Mouse (Mus musculus): ENCODE data around the gene Steap3. TPM values are rescaled to one million over a fixed set of nuclear protein-coding genes. Genes with fewer than 3 reads are reported as not detected.

Gene Steap3
- polyA plus RNA-seq, 1 experiment from 2014 or later = 19.3 TPM

DNA sequence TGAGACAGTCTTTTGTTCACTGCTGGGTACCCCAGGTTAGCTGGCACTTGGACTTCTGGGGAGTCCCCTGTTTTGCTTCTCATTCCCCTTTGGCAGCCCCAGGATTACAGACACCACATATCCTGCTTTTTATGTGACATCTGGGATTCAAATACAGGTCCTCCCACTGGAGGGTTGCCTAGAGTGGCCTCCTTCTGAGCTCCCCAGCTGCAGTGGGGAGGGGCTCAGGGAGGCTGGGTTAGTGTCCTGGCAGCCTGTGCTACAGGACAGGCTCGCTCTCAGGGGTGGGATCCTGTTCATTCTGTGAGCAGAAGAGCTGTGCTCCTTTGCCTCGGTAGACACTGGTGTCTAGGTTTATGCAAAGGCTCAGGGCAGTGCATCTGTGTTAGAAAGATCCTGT lies 51.2 kb downstream of the Steap3 start:
- WGBS = 42% methylated on average over 2 of the region's 2 CpGs
- no peaks in the 10 kb centered on the region for H3K36me3 ChIP-seq (ENCODE audit: control insufficient read depth, insufficient read depth, low read length)
- H3K9ac ChIP-seq (ENCODE audit: low read length) = no peak overlapping the region
- no peak overlapping the region for H3K27ac ChIP-seq (replicated peaks in 1 of 2; ENCODE audit: control insufficient read depth in 1 of 2, insufficient read depth in 1 of 2, low read depth in 2 of 2, low read length in 2 of 2)
- H3K4me2 ChIP-seq (ENCODE audit: low read length) = no peak overlapping the region
- no peak overlapping the region for H3K4me3 ChIP-seq (ENCODE audit: control insufficient read depth in 1 of 2, insufficient read depth in 1 of 2, low read depth in 1 of 2, low read length in 2 of 2)
- no peaks in the 10 kb centered on the region for H3K4me1 ChIP-seq (ENCODE audit: control insufficient read depth in 2 of 2, insufficient read depth in 2 of 2, low read length in 2 of 2)
- H3K9me3 ChIP-seq (ENCODE audit: control insufficient read depth, low read length) = no peaks in the 10 kb centered on the region
- no peaks in the 10 kb centered on the region for H3K27me3 ChIP-seq (ENCODE audit: control insufficient read depth, insufficient read depth, low read length)
- no peak for ATAC-seq (ENCODE audit: insufficient number of reproducible peaks, insufficient read depth, low FRiP score, low read depth)

DNA sequence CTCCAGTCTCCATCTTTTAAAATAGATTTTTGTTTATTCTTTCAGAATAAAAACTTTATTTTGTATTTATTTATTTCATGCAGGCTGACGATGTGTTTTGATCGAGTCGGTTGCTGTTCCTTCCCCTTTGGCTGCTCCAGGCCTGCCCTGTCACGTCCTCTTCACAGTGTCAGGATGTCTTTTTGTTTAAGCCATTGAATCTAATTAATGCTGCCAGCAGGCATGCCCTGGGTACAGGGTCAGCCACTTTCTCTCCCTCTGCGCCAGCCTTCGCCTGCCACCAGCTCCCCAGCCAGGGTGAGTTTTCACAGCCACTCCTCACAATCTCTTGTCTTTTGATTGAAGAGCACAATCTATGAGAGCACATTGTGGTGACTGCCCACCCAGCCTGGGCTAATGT lies 51.7 kb downstream of the Steap3 start:
- no peak overlapping the region for H3K9ac ChIP-seq (ENCODE audit: low read length)
- no peak for ATAC-seq (ENCODE audit: insufficient number of reproducible peaks, insufficient read depth, low FRiP score, low read depth)
- H3K9me3 ChIP-seq (ENCODE audit: control insufficient read depth, low read length) = no peaks in the 10 kb centered on the region
- 78% methylated on average over 6 of the region's 6 CpGs for WGBS
- H3K27me3 ChIP-seq (ENCODE audit: control insufficient read depth, insufficient read depth, low read length) = no peaks in the 10 kb centered on the region
- H3K36me3 ChIP-seq (ENCODE audit: control insufficient read depth, insufficient read depth, low read length) = no peaks in the 10 kb centered on the region
- H3K4me1 ChIP-seq (ENCODE audit: control insufficient read depth in 2 of 2, insufficient read depth in 2 of 2, low read length in 2 of 2) = no peaks in the 10 kb centered on the region
- H3K4me2 ChIP-seq (ENCODE audit: low read length) = no peak overlapping the region
- no peak overlapping the region for H3K4me3 ChIP-seq (ENCODE audit: control insufficient read depth in 1 of 2, insufficient read depth in 1 of 2, low read depth in 1 of 2, low read length in 2 of 2)
- no peak overlapping the region for H3K27ac ChIP-seq (replicated peaks in 1 of 2; ENCODE audit: control insufficient read depth in 1 of 2, insufficient read depth in 1 of 2, low read depth in 2 of 2, low read length in 2 of 2)

- Histone ChIP-seq H3K4me3 (ENCODE audit: control insufficient read depth in 1 of 2, insufficient read depth in 1 of 2, low read depth in 1 of 2, low read length in 2 of 2) (no peak overlapping the region), H3K4me1 (ENCODE audit: control insufficient read depth in 2 of 2, insufficient read depth in 2 of 2, low read length in 2 of 2) (no peaks in the 10 kb centered on the region), H3K36me3 (ENCODE audit: control insufficient read depth, insufficient read depth, low read length) (no peaks in the 10 kb centered on the region), H3K27me3 (ENCODE audit: control insufficient read depth, insufficient read depth, low read length) (no peaks in the 10 kb centered on the region), H3K9me3 (ENCODE audit: control insufficient read depth, low read length) (no peaks in the 10 kb centered on the region), H3K27ac (replicated peaks in 1 of 2; ENCODE audit: control insufficient read depth in 1 of 2, insufficient read depth in 1 of 2, low read depth in 2 of 2, low read length in 2 of 2) (no peak overlapping the region), H3K9ac (ENCODE audit: low read length) (no peak overlapping the region), H3K4me2 (ENCODE audit: low read length) (no peak overlapping the region)
- WGBS = 79% methylated on average over 11 of the region's 11 CpGs
- ATAC-seq (ENCODE audit: insufficient number of reproducible peaks, insufficient read depth, low FRiP score, low read depth) = no peak
Measured at GRCm38 (mm10) chr1:120208502-120209230, 63.8 kb downstream of the Steap3 start.

DNA sequence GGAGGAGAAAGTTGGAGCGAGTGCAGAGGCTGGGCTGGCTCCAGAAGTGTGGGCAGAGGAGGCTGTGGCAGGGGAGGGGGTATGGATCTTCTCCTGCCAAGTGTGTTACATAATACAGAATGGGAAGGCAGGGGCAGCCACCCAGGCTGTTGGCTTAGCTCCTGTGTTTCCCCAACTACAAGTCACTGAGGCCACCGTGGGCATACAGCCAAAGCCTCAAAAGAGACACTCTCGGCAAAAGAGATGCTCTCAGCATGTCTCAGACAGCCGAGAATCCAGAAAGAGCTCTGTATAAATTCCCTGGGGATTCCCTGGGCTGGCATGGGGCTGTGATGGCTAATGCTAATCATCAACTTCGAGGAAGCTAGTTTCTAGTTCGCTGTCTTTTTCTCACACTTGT lies 64.9 kb downstream of the Steap3 start:
- H3K36me3 ChIP-seq (ENCODE audit: control insufficient read depth, insufficient read depth, low read length) = no peaks in the 10 kb centered on the region
- H3K4me3 ChIP-seq (ENCODE audit: control insufficient read depth in 1 of 2, insufficient read depth in 1 of 2, low read depth in 1 of 2, low read length in 2 of 2) = no peak overlapping the region
- no peak overlapping the region for H3K27ac ChIP-seq (replicated peaks in 1 of 2; ENCODE audit: control insufficient read depth in 1 of 2, insufficient read depth in 1 of 2, low read depth in 2 of 2, low read length in 2 of 2)
- H3K9me3 ChIP-seq (ENCODE audit: control insufficient read depth, low read length) = no peaks in the 10 kb centered on the region
- ATAC-seq (ENCODE audit: insufficient number of reproducible peaks, insufficient read depth, low FRiP score, low read depth) = no peak
- H3K9ac ChIP-seq (ENCODE audit: low read length) = no peak overlapping the region
- no peaks in the 10 kb centered on the region for H3K4me1 ChIP-seq (ENCODE audit: control insufficient read depth in 2 of 2, insufficient read depth in 2 of 2, low read length in 2 of 2)
- no peaks in the 10 kb centered on the region for H3K27me3 ChIP-seq (ENCODE audit: control insufficient read depth, insufficient read depth, low read length)
- 60% methylated on average over 6 of the region's 6 CpGs for WGBS
- no peak overlapping the region for H3K4me2 ChIP-seq (ENCODE audit: low read length)

GRCm38 (mm10) chr1:120204834-120205233 lies 67.7 kb downstream of the Steap3 start:
- Histone ChIP-seq H3K4me2 (ENCODE audit: low read length) (no peak overlapping the region), H3K9ac (ENCODE audit: low read length) (no peak overlapping the region), H3K4me1 (ENCODE audit: control insufficient read depth in 2 of 2, insufficient read depth in 2 of 2, low read length in 2 of 2) (no peaks in the 10 kb centered on the region), H3K36me3 (ENCODE audit: control insufficient read depth, insufficient read depth, low read length) (no peaks in the 10 kb centered on the region), H3K4me3 (ENCODE audit: control insufficient read depth in 1 of 2, insufficient read depth in 1 of 2, low read depth in 1 of 2, low read length in 2 of 2) (no peak overlapping the region), H3K27me3 (ENCODE audit: control insufficient read depth, insufficient read depth, low read length) (0 out of 2 replicates have a peak, but pooled peaks cover 4% of the 10 kb centered on the region), H3K27ac (replicated peaks in 1 of 2; ENCODE audit: control insufficient read depth in 1 of 2, insufficient read depth in 1 of 2, low read depth in 2 of 2, low read length in 2 of 2) (no peak overlapping the region), H3K9me3 (ENCODE audit: control insufficient read depth, low read length) (no peaks in the 10 kb centered on the region)
- ATAC-seq (ENCODE audit: insufficient number of reproducible peaks, insufficient read depth, low FRiP score, low read depth) = no peak
- WGBS = 63% methylated on average over 1 of the region's 1 CpGs

DNA sequence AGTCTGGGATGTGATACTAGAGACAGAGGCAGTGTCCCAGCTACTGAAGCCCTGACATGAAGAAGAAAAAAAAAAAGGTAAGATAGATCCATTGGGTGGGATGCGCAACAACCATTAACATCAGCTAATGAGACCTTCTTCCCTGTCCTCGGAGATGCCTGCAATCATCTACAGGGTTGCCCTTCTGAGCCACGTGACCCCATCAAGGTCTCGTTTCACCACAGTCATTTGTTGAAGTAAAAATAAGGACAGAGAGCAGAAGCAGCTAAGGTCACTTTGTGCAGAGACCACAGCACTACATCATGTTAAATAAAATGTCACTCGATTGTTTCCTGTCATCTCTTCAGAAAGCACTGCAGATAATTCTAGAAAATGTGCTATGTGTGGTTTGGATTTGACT lies 68.7 kb downstream of the Steap3 start:
- no peak overlapping the region for H3K9ac ChIP-seq (ENCODE audit: low read length)
- no peak overlapping the region for H3K27ac ChIP-seq (replicated peaks in 1 of 2; ENCODE audit: control insufficient read depth in 1 of 2, insufficient read depth in 1 of 2, low read depth in 2 of 2, low read length in 2 of 2)
- H3K4me1 ChIP-seq (ENCODE audit: control insufficient read depth in 2 of 2, insufficient read depth in 2 of 2, low read length in 2 of 2) = no peaks in the 10 kb centered on the region
- H3K4me3 ChIP-seq (ENCODE audit: control insufficient read depth in 1 of 2, insufficient read depth in 1 of 2, low read depth in 1 of 2, low read length in 2 of 2) = no peak overlapping the region
- H3K27me3 ChIP-seq (ENCODE audit: control insufficient read depth, insufficient read depth, low read length) = 0 out of 2 replicates have a peak, but pooled peaks cover 4% of the 10 kb centered on the region
- H3K36me3 ChIP-seq (ENCODE audit: control insufficient read depth, insufficient read depth, low read length) = no peaks in the 10 kb centered on the region
- H3K9me3 ChIP-seq (ENCODE audit: control insufficient read depth, low read length) = no peaks in the 10 kb centered on the region
- H3K4me2 ChIP-seq (ENCODE audit: low read length) = no peak overlapping the region
- no peak for ATAC-seq (ENCODE audit: insufficient number of reproducible peaks, insufficient read depth, low FRiP score, low read depth)
- 68% methylated on average over 5 of the region's 5 CpGs for WGBS

GRCm38 (mm10) chr1:120202542-120202941 lies 70.0 kb downstream of the Steap3 start:
- Histone ChIP-seq H3K36me3 (ENCODE audit: control insufficient read depth, insufficient read depth, low read length) (no peaks in the 10 kb centered on the region), H3K4me1 (ENCODE audit: control insufficient read depth in 2 of 2, insufficient read depth in 2 of 2, low read length in 2 of 2) (no peaks in the 10 kb centered on the region), H3K27me3 (ENCODE audit: control insufficient read depth, insufficient read depth, low read length) (0 out of 2 replicates have a peak, but pooled peaks cover 4% of the 10 kb centered on the region), H3K27ac (replicated peaks in 1 of 2; ENCODE audit: control insufficient read depth in 1 of 2, insufficient read depth in 1 of 2, low read depth in 2 of 2, low read length in 2 of 2) (no peak overlapping the region), H3K9ac (ENCODE audit: low read length) (no peak overlapping the region), H3K9me3 (ENCODE audit: control insufficient read depth, low read length) (no peaks in the 10 kb centered on the region), H3K4me2 (ENCODE audit: low read length) (no peak overlapping the region), H3K4me3 (ENCODE audit: control insufficient read depth in 1 of 2, insufficient read depth in 1 of 2, low read depth in 1 of 2, low read length in 2 of 2) (no peak overlapping the region)
- WGBS = 64% methylated on average over 3 of the region's 3 CpGs
- no peak for ATAC-seq (ENCODE audit: insufficient number of reproducible peaks, insufficient read depth, low FRiP score, low read depth)

DNA sequence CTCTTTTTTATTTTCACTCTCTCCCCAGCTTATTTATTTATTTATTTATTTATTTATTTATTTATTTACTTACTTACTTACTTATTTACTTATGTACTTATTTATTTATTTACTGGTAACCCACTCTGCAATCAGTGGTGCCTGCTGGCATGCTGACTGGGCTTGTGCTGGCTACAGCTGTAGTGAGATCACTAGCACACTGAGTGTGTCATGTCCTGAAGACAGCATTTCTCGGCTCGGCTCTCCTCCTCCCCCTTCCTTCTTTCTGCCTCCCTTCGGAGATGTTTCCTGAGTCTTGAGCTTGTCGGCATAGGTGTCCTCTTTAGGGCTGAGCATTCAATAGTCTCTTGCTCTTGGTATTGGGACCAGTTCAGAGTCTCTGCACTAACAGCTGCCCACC lies 73.6 kb downstream of the Steap3 start:
- H3K4me3 ChIP-seq (ENCODE audit: control insufficient read depth in 1 of 2, insufficient read depth in 1 of 2, low read depth in 1 of 2, low read length in 2 of 2) = no peak overlapping the region
- H3K4me1 ChIP-seq (ENCODE audit: control insufficient read depth in 2 of 2, insufficient read depth in 2 of 2, low read length in 2 of 2) = no peaks in the 10 kb centered on the region
- H3K36me3 ChIP-seq (ENCODE audit: control insufficient read depth, insufficient read depth, low read length) = no peaks in the 10 kb centered on the region
- no peak overlapping the region for H3K27ac ChIP-seq (replicated peaks in 1 of 2; ENCODE audit: control insufficient read depth in 1 of 2, insufficient read depth in 1 of 2, low read depth in 2 of 2, low read length in 2 of 2)
- H3K9me3 ChIP-seq (ENCODE audit: control insufficient read depth, low read length) = no peaks in the 10 kb centered on the region
- no peak overlapping the region for H3K9ac ChIP-seq (ENCODE audit: low read length)
- no peak overlapping the region for H3K4me2 ChIP-seq (ENCODE audit: low read length)
- H3K27me3 ChIP-seq (ENCODE audit: control insufficient read depth, insufficient read depth, low read length) = 0 out of 2 replicates have a peak, but pooled peaks cover 4% of the 10 kb centered on the region
- ATAC-seq (ENCODE audit: insufficient number of reproducible peaks, insufficient read depth, low FRiP score, low read depth) = no peak
- WGBS = 69% methylated on average over 4 of the region's 4 CpGs
